Comparison of ENCODE assay signal across 8 mouse cellular contexts in genomic region chr12:4592025-4592424, GRCm38 (mm10). TPM values are rescaled to one million over a fixed set of nuclear protein-coding genes. Genes with fewer than 3 reads are reported as not detected.
A peak's percentile ranks its signal among the peaks of the same experiment; 100 is the strongest.
DNase-seq lines count a peak whose midpoint lies in the region; ATAC-seq and TF ChIP-seq lines count a peak whose summit lies in the region.

No protein-coding gene starts in this region.

- H3K79me2 ChIP-seq in myocyte (ENCODE audit: control insufficient read depth, insufficient read depth) = peaks cover 36% of the 10 kb centered on the region

- peaks cover 9% of the 10 kb centered on the region for H3K4me1 ChIP-seq in bone marrow macrophage, adult 2 months (ENCODE audit: control insufficient read depth, insufficient read depth, low read length)
- H3K4me1 ChIP-seq in hindbrain, postnatal 0 days (ENCODE audit: insufficient read depth, low read length) = no peaks in the 10 kb centered on the region

- intact Hi-C loops in left cerebral cortex, adult 2 months (cut with DNase I) = loop anchor here (5.0 kb wide), 1 partner anchor 175 kb away; the partner anchor contains the start of genes Fam228b and Pfn4
- intact Hi-C loops in left cerebral cortex, postnatal 25 days (cut with DNase I) = loop anchor here (5.0 kb wide), 2 partner anchors 115 to 325 kb away; partner anchors contain the start of genes Atad2b and Ncoa1
- intact Hi-C loops in left cerebral cortex, postnatal 14 days (cut with DNase I) = loop anchor here (10.0 kb wide), 1 partner anchor 313 kb away; the partner anchor contains the start of gene Ubxn2a

- H3K36me3 ChIP-seq in hindbrain, postnatal 0 days (ENCODE audit: insufficient read depth, low read length) = no peaks in the 10 kb centered on the region
- no peaks in the 10 kb centered on the region for H3K36me3 ChIP-seq in myocyte (ENCODE audit: control insufficient read depth, insufficient read depth)

- H3K27ac ChIP-seq in left cerebral cortex, adult 2 months = no peak overlapping the region
- no peak overlapping the region for H3K27ac ChIP-seq in bone marrow macrophage, adult 2 months (ENCODE audit: insufficient read depth, low read depth, low read length)
- peak overlapping the region; percentile 85; the same call in 1 of the 2 replicates for H3K27ac ChIP-seq in hindbrain, postnatal 0 days

- peak overlapping the region; percentile 86 for H3K4me2 ChIP-seq in hindbrain, postnatal 0 days (ENCODE audit: low read depth, low read length)
- H3K4me2 ChIP-seq in myocyte (ENCODE audit: low read depth) = peak overlapping the region; percentile 97

- no peaks in the 10 kb centered on the region for H3K9me3 ChIP-seq in hindbrain, postnatal 0 days (ENCODE audit: low read length)

- TF ChIP-seq CTCF in left cerebral cortex, adult 2 months (IDR thresholded peaks at IDR 0.05) = no peak
- no peak for TF ChIP-seq CTCF in bone marrow macrophage, adult 2 months (IDR thresholded peaks at IDR 0.05; ENCODE audit: low read depth, low read length)
- TF ChIP-seq CTCF in hindbrain, postnatal 0 days (IDR thresholded peaks at IDR 0.05; ENCODE audit: low read depth) = no peak

- TF ChIP-seq POLR2A in bone marrow macrophage, adult 2 months (IDR thresholded peaks at IDR 0.05; ENCODE audit: borderline replicate concordance, low read depth, low read length) = no peak
- no peak for TF ChIP-seq POLR2A in myocyte (IDR thresholded peaks at IDR 0.05; ENCODE audit: insufficient read length, low read depth)

- H3ac ChIP-seq in myocyte (ENCODE audit: control insufficient read depth, insufficient read length) = peak overlapping the region; percentile 70

- peak overlapping the region; percentile 59; the same call in 1 of the 2 replicates for H3K4me3 ChIP-seq in left cerebral cortex, adult 2 months
- H3K4me3 ChIP-seq in bone marrow macrophage, adult 2 months (ENCODE audit: insufficient read depth, low read length) = peak overlapping the region; percentile 93
- peak overlapping the region; percentile 74 for H3K4me3 ChIP-seq in hindbrain, postnatal 0 days (ENCODE audit: low read length)
- H3K4me3 ChIP-seq in myocyte = peak overlapping the region; percentile 43

- ATAC-seq in hindbrain, postnatal 0 days = no peak

- H3K9ac ChIP-seq in hindbrain, postnatal 0 days (replicated peaks; ENCODE audit: low read length) = peak overlapping the region; percentile 94; the same call in 1 of the 2 replicates

- no peak for DNase-seq in left cerebral cortex, adult 2 months (ENCODE audit: extremely low spot score in 1 of 2, low spot score in 2 of 2)
- DNase-seq in left cerebral cortex, postnatal 25 days (ENCODE audit: low spot score in 2 of 2) = no peak
- no peak for DNase-seq in hindbrain, postnatal 0 days (ENCODE audit: low spot score)
- DNase-seq in frontal cortex, adult 2 months (ENCODE audit: extremely low spot score in 1 of 2, low spot score in 1 of 2) = no peak
- DNase-seq in left cerebral cortex, postnatal 14 days (ENCODE audit: low spot score in 2 of 2) = no peak
- DNase-seq in cerebellum, postnatal 14 days = no peak

- 65% methylated on average over 6 of the region's 6 CpGs for WGBS in hindbrain, postnatal 0 days

- H3K27me3 ChIP-seq in hindbrain, postnatal 0 days (ENCODE audit: insufficient read depth, low read length) = no peaks in the 10 kb centered on the region
- no peaks in the 10 kb centered on the region for H3K27me3 ChIP-seq in myocyte (ENCODE audit: control insufficient read depth, insufficient read depth, insufficient read length)

TF ChIP-seq in myocyte, 11 proteins besides CTCF, POLR2A, EP300 and RAD21:
- TF ChIP-seq TCF3 (IDR thresholded peaks at IDR 0.05; ENCODE audit: insufficient read length, low read depth) = no peak
- no peak for TF ChIP-seq POLR2AphosphoS2 (IDR thresholded peaks at IDR 0.05; ENCODE audit: insufficient read length, low read depth)
- no peak for TF ChIP-seq MAX (IDR thresholded peaks at IDR 0.05; ENCODE audit: low read depth)
- TF ChIP-seq REST (IDR thresholded peaks at IDR 0.05; ENCODE audit: insufficient read depth, insufficient read length) = no peak
- TF ChIP-seq SRF (IDR thresholded peaks at IDR 0.05; ENCODE audit: control insufficient read depth, insufficient read length, low read depth) = no peak
- no peak for TF ChIP-seq MYOD1 (IDR thresholded peaks at IDR 0.05; ENCODE audit: control insufficient read depth in 1 of 3, insufficient read length in 2 of 3, low read depth in 2 of 3)
- no peak for TF ChIP-seq USF1 (IDR thresholded peaks at IDR 0.05; ENCODE audit: low read depth)
- no peak for TF ChIP-seq E2F4 (IDR thresholded peaks at IDR 0.05; ENCODE audit: insufficient read depth)
TF ChIP-seq in myocyte: peak in this region for 0.

RNA-seq across cellular contexts. Expression of gene Itsn2, which starts 0.4 kb away (rescaled TPM):
- 10 to 100 TPM; 69.6 to 73.0 TPM for total RNA-seq in left cerebral cortex, adult 2 months (2021)
- total RNA-seq in left cerebral cortex, postnatal 25 days (2021) = 10 to 100 TPM; 65.5 to 69.6 TPM
- polyA plus RNA-seq in bone marrow macrophage, adult 2 months (2012; ENCODE audit: insufficient read depth, insufficient read length, missing spikeins) = 112 and 119 TPM in 2 replicates
- 14.3 and 27.7 TPM in 2 replicates for total RNA-seq in hindbrain, postnatal 0 days (2014; rRNA removed)
- polyA plus RNA-seq in hindbrain, postnatal 0 days (2015; fragmentation: Nextera tagmentation; extraction: Ambion mirVana) = 18.8 and 19.9 TPM in 2 replicates
- polyA plus RNA-seq in myocyte (2012; fragmentation: generic; extraction: Trizol) = 8.4 TPM
- polyA plus RNA-seq in frontal cortex, adult 2 months (2012; rRNA removed) = 40.2 and 47.4 TPM in 2 replicates
- total RNA-seq in left cerebral cortex, postnatal 14 days (2021) = 10 to 100 TPM; 61.4 to 64.2 TPM

RNA-seq across cellular contexts. Expression of gene Gm3625, which starts 0.7 kb away (rescaled TPM):
- total RNA-seq in left cerebral cortex, adult 2 months (2021) = not detected
- not detected for total RNA-seq in left cerebral cortex, postnatal 25 days (2021)
- polyA plus RNA-seq in bone marrow macrophage, adult 2 months (2012; ENCODE audit: insufficient read depth, insufficient read length, missing spikeins) = not detected in 2 replicates
- total RNA-seq in hindbrain, postnatal 0 days (2014; rRNA removed) = not detected in 2 replicates
- polyA plus RNA-seq in hindbrain, postnatal 0 days (2015; fragmentation: Nextera tagmentation; extraction: Ambion mirVana) = not detected in 2 replicates
- not detected for polyA plus RNA-seq in myocyte (2012; fragmentation: generic; extraction: Trizol)
- not detected in 2 replicates for polyA plus RNA-seq in frontal cortex, adult 2 months (2012; rRNA removed)
- total RNA-seq in left cerebral cortex, postnatal 14 days (2021) = not detected

Comparison
In these comparisons a context has a peak if more than half of its experiments do, and no peak if none do; other contexts are left out.
1. H3K4me3 ChIP-seq: peak in every context shown above with its lines; median percentile 93 in bone marrow macrophage, adult 2 months; 74 in hindbrain, postnatal 0 days; 59 in left cerebral cortex, adult 2 months; 43 in myocyte.